Mouse (Mus musculus) midbrain, embryonic 11.5 days (tissue): Measurements from ENCODE around the gene Ptprn2. TPM values are rescaled to one million over a fixed set of nuclear protein-coding genes. Genes with fewer than 3 reads are reported as not detected.

ENCODE experiments used
- ATAC-seq: fragments of 200-750 bp; cut with Nextera tagmentation; 2 replicates; pipeline ENCODE4 v1.8.0; 2017; ENCODE audit warnings: moderate TSS enrichment, moderate library complexity; ENCODE audit not compliant: low FRiP score
- DNase-seq: peaks from one replicate; pipeline ENCODE4 v3.0.0; 2015; ENCODE audit warnings: low spot score; ENCODE audit errors: missing footprints
- H3K27ac ChIP-seq: fragments of 300-500 bp; sonication (generic); 2 replicates; pipeline ENCODE4 v1.5.1; 2014; ENCODE audit warnings: low read depth, low read length
- H3K27me3 ChIP-seq: fragments of 300-500 bp; sonication (generic); 2 replicates; pipeline ENCODE4 v1.6.1; 2014; ENCODE audit warnings: mild to moderate bottlenecking, low read length, moderate library complexity, mixed read lengths; ENCODE audit not compliant: control insufficient read depth, insufficient read depth
- H3K36me3 ChIP-seq: fragments of 300-500 bp; sonication (generic); 2 replicates; pipeline ENCODE4 v1.6.1; 2014; ENCODE audit warnings: mild to moderate bottlenecking, low read length, moderate library complexity, mixed read lengths; ENCODE audit not compliant: control insufficient read depth, insufficient read depth
- H3K4me1 ChIP-seq: fragments of 300-500 bp; sonication (generic); 2 replicates; pipeline ENCODE4 v1.6.1; 2014; ENCODE audit warnings: low read length; ENCODE audit not compliant: control insufficient read depth, insufficient read depth
- H3K4me2 ChIP-seq: fragments of 300-500 bp; sonication (generic); 2 replicates; pipeline ENCODE4 v1.6.1; 2014; ENCODE audit warnings: mild to moderate bottlenecking, moderate library complexity
- H3K4me3 ChIP-seq: fragments of 300-500 bp; sonication (generic); 2 replicates; pipeline ENCODE4 v1.5.1; 2014; ENCODE audit warnings: low read depth, low read length
- H3K9ac ChIP-seq: fragments of 300-500 bp; sonication (generic); 2 replicates; pipeline ENCODE4 v1.6.1; 2014; ENCODE audit warnings: low read length
- H3K9me3 ChIP-seq: fragments of 300-500 bp; sonication (generic); 2 replicates; pipeline ENCODE4 v1.6.1; 2016; ENCODE audit warnings: low read length; ENCODE audit not compliant: control insufficient read depth
- WGBS: fragments of 180-500 bp; shearing (Covaris S2); extraction: QIAGEN DNeasy Blood & Tissue Kit; methylation state at CpG from one replicate; pipeline ENCODE4 v1.1.7; 2014; 5-methylcytosine and 5-hydroxymethylcytosine counted together
- polyA plus RNA-seq: library from polyadenylated mRNA; unstranded; fragments of >200 nt; fragmentation: Nextera tagmentation; extraction: Ambion mirVana; gene quantifications from 2 replicates; pipeline ENCODE4 v1.2.1, GENCODE M21; 2014

The Ptprn2 gene
- polyA plus RNA-seq, 1 experiment from 2014 or later = 7.3 TPM

DNA sequence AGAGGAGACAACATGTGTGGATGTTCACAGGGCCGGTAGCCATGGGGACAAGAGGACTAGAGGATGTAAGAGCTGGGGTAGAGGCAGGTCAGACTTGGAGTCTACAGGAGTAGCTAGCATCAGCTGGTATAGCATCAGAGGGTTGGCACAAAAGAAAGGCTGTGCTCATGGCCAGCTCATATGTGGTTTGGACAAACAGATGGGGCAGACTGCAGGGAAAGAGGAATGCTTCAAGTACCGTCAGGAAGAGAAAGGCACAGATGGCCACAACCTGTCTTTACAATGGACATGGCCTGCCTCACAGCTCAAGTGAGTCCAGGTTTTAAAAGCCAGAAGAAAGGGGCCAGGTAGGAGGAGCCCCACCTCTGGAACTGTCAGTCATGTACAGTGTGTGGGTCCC is 776.5 kb downstream of the Ptprn2 start:
- no peak overlapping the region for H3K4me3 ChIP-seq
- H3K4me1 ChIP-seq = peaks cover 59% of the 10 kb centered on the region
- peaks cover 11% of the 10 kb centered on the region; the same call in 1 of the 2 replicates for H3K36me3 ChIP-seq
- no peak for ATAC-seq
- H3K27ac ChIP-seq = peak overlapping the region; percentile 40; the same call in 1 of the 2 replicates
- H3K27me3 ChIP-seq = no peaks in the 10 kb centered on the region
- DNase-seq = no peak
- no peak overlapping the region for H3K9ac ChIP-seq
- WGBS = 85% methylated on average over 2 of the region's 2 CpGs
- no peak overlapping the region for H3K4me2 ChIP-seq
- no peaks in the 10 kb centered on the region for H3K9me3 ChIP-seq

DNA sequence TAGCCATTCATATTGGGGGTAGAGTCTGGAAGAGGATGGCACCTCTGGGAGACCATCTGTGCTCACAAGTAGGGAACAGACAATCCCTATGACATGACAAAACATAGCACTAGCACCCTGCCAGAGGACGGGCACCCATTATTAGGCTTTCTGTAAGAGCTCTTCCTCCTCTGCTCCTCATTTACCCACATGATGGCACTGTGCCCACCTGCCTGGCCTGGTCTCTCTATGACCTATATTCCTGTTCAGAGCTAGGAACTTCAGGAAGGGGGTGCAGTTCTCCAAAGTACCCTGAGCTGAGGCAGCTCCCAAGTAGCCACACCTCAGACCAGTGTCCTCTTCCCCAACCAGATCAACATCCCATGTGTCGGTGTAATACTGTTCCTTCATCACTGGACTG is 777.6 kb downstream of the Ptprn2 start:
- Histone ChIP-seq H3K36me3 (peaks cover 11% of the 10 kb centered on the region; the same call in 1 of the 2 replicates), H3K4me2 (no peak overlapping the region), H3K27ac (peak overlapping the region; percentile 4), H3K4me1 (peaks cover 52% of the 10 kb centered on the region), H3K4me3 (no peak overlapping the region), H3K27me3 (no peaks in the 10 kb centered on the region), H3K9ac (no peak overlapping the region), H3K9me3 (no peaks in the 10 kb centered on the region)
- no peak for DNase-seq
- 85% methylated on average over 2 of the region's 2 CpGs for WGBS
- ATAC-seq = no peak

DNA sequence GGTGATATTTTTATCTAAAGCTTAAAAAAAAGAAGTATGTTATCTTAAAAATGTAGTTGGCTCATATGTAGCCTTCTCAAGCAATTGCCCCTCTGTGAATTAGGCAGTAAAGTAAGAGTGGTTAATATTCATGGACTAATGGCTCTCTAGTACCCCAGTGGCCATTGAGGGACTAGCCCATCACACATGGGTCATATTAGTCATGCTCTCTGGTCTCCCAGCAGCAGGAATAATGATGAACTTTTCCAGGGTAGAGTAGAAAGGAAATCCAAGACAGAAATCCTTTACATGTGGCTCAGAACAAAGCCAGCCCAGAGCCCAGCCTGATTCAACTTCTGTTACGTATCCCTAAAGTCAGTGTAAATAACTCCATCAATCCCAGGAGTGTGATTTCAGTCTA is 779.7 kb downstream of the Ptprn2 start:
- Histone ChIP-seq H3K9me3 (no peaks in the 10 kb centered on the region), H3K36me3 (peaks cover 18% of the 10 kb centered on the region), H3K27me3 (no peaks in the 10 kb centered on the region), H3K4me1 (peaks cover 45% of the 10 kb centered on the region), H3K27ac (peak overlapping the region; percentile 61), H3K4me2 (no peak overlapping the region), H3K4me3 (no peak overlapping the region), H3K9ac (no peak overlapping the region)
- WGBS = 48% methylated on average over 1 of the region's 1 CpGs
- ATAC-seq (peak; percentile 57), DNase-seq (no peak)

- DNase-seq (peak; percentile 83), ATAC-seq (no peak)
- Histone ChIP-seq H3K36me3 (peaks cover 20% of the 10 kb centered on the region), H3K27me3 (no peaks in the 10 kb centered on the region), H3K4me2 (no peak overlapping the region), H3K9me3 (no peaks in the 10 kb centered on the region), H3K4me1 (peaks cover 49% of the 10 kb centered on the region), H3K27ac (peak overlapping the region; percentile 61; the same call in 1 of the 2 replicates), H3K9ac (no peak overlapping the region), H3K4me3 (no peak overlapping the region)
- 89% methylated on average over 7 of the region's 7 CpGs for WGBS
Measured at GRCm38 (mm10) chr12:117268543-117269172, 783.1 kb downstream of the Ptprn2 start.

DNA sequence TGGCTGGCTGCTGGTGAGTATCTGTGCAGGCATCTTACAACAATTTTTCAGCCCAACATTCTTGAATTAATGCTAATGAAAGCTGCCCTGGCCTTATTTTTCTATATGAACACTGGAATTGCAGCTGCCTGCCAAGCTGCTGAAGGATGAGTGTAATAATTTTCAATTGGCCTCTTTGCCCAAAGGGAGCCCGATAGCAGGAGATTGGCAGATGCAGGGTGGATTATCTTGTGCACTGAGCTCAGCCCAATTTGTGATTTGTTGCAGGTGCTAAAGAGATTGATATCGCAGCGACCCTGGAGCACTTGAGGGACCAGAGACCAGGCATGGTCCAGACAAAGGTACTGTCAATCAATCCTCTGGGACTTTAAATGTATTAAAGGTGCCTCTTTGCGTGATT is 783.8 kb downstream of the Ptprn2 start:
- no peak overlapping the region for H3K4me3 ChIP-seq
- WGBS = 53% methylated on average over 4 of the region's 4 CpGs
- no peak overlapping the region for H3K4me2 ChIP-seq
- peaks cover 49% of the 10 kb centered on the region for H3K4me1 ChIP-seq
- no peak overlapping the region for H3K9ac ChIP-seq
- H3K36me3 ChIP-seq = peaks cover 20% of the 10 kb centered on the region
- ATAC-seq = no peak
- H3K9me3 ChIP-seq = no peaks in the 10 kb centered on the region
- peak overlapping the region; percentile 61 for H3K27ac ChIP-seq
- DNase-seq = peak; percentile 77
- no peaks in the 10 kb centered on the region for H3K27me3 ChIP-seq

DNA sequence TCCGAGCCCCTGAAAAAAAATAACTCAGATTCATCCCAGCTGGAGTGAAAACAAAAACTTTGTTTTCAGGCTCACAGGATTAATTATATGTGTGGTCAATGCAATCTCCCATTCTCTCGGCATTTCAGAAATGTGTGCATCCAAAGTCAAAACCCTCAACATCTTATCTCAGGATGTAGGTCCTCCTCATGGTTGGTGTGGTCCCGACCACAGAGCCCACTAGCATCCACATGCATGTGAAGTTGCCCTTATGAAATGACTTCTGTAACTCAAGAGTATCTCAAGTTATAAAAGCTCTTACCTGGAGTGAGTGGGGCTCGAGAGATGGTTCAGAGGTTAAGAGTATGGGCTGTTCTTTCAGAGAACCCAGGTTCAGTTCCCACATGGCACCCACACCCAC is 784.7 kb downstream of the Ptprn2 start:
- DNase-seq = peak; percentile 80
- H3K4me3 ChIP-seq = no peak overlapping the region
- H3K27me3 ChIP-seq = no peaks in the 10 kb centered on the region
- peak overlapping the region; percentile 61 for H3K27ac ChIP-seq
- H3K4me2 ChIP-seq = no peak overlapping the region
- peaks cover 41% of the 10 kb centered on the region for H3K4me1 ChIP-seq
- WGBS = 83% methylated on average over 4 of the region's 4 CpGs
- H3K36me3 ChIP-seq = peaks cover 26% of the 10 kb centered on the region
- no peak for ATAC-seq
- H3K9me3 ChIP-seq = no peaks in the 10 kb centered on the region
- H3K9ac ChIP-seq = no peak overlapping the region

DNA sequence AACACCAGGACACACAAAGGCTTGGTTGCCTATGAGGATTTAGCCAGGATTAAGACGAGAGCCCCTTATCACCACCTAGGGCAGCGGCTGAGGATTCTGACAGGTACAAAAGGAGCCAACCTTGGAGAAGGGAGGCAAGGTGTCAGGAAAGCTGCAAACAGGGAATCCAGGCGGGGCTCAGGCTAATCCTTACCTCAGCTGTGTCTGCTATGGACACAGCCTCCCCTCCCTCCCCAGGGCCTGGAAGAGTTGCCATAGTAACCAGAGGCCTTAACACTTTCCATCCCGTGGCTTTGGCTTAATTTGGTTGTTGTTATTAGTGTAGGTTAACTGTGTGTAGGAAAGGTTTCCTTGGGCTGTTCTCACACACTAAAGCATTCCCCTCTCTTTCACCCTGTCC is 787.6 kb downstream of the Ptprn2 start:
- 4% methylated on average over 4 of the region's 4 CpGs for WGBS
- Histone ChIP-seq H3K9me3 (no peaks in the 10 kb centered on the region), H3K4me1 (peaks cover 35% of the 10 kb centered on the region), H3K27me3 (no peaks in the 10 kb centered on the region), H3K27ac (peak overlapping the region; percentile 57), H3K36me3 (peaks cover 45% of the 10 kb centered on the region), H3K4me2 (no peak overlapping the region), H3K9ac (no peak overlapping the region), H3K4me3 (no peak overlapping the region)
- ATAC-seq (peak; percentile 76; the same call in 1 of the 2 replicates), DNase-seq (peak; percentile 89)

- peaks cover 25% of the 10 kb centered on the region for H3K4me1 ChIP-seq
- WGBS = 82% methylated on average over 5 of the region's 5 CpGs
- no peaks in the 10 kb centered on the region for H3K9me3 ChIP-seq
- H3K4me3 ChIP-seq = no peak overlapping the region
- peaks cover 48% of the 10 kb centered on the region for H3K36me3 ChIP-seq
- no peaks in the 10 kb centered on the region for H3K27me3 ChIP-seq
- DNase-seq (peak; percentile 83), ATAC-seq (no peak)
- no peak overlapping the region for H3K9ac ChIP-seq
- no peak overlapping the region for H3K27ac ChIP-seq
- H3K4me2 ChIP-seq = no peak overlapping the region
Measured at GRCm38 (mm10) chr12:117274576-117274975, 789.1 kb downstream of the Ptprn2 start.

- no peaks in the 10 kb centered on the region for H3K4me1 ChIP-seq
- H3K4me2 ChIP-seq = no peak overlapping the region
- WGBS = 91% methylated on average over 3 of the region's 3 CpGs
- H3K36me3 ChIP-seq = peaks cover 19% of the 10 kb centered on the region
- DNase-seq = no peak
- no peak overlapping the region for H3K9ac ChIP-seq
- ATAC-seq = no peak
- no peaks in the 10 kb centered on the region for H3K9me3 ChIP-seq
- H3K27ac ChIP-seq = no peak overlapping the region
- no peak overlapping the region for H3K4me3 ChIP-seq
- H3K27me3 ChIP-seq = no peaks in the 10 kb centered on the region
Measured at GRCm38 (mm10) chr12:117280790-117281189, 795.3 kb downstream of the Ptprn2 start.
